Mouse (Mus musculus) left cerebral cortex, postnatal 14 days (tissue): ENCODE data around the gene Utrn. TPM values are rescaled to one million over a fixed set of nuclear protein-coding genes. Genes with fewer than 3 reads are reported as not detected.

Experiments used
- DNase-seq, 2 experiments: peaks; one replicate each; pipeline ENCODE4 v3.0.0; 2021 to 2022; ENCODE audit warnings: low spot score in 2 of 2, mixed read lengths in 1 of 2
- intact Hi-C: fragments of 180-260 bp; cut with DNase I; formaldehyde crosslinking; loops from one replicate; pipeline ENCODE4 v1.15.1; 2025
- total RNA-seq, 2 experiments: library from RNA; stranded (reverse); gene quantifications; 2 replicates each; pipeline ENCODE4 v1.2.3; 2021

The Utrn gene
- total RNA-seq, 2 experiments from 2014 or later, result 47.9 to 50.3 TPM

DNA sequence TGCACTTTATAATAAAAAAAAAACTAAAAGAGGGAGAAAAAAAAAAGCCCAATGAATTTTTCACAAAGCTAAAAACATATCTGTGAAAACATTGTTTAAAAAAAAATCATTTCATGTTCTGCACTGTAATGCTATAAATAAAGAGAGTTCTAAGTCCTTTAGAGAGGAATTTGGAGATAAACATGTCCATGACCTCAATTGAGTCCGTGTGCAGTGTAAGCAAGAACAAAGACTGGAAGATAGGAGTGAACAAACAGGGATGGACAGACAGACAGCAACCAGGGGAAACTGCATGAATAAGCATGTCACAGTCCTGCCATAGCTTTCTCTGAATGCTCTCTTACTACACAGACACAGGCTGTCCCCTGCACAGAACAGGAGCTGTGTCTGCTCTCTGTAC lies 347.1 kb downstream of the Utrn start:
- no peak for DNase-seq
- intact Hi-C loops, result no loop called here

DNA sequence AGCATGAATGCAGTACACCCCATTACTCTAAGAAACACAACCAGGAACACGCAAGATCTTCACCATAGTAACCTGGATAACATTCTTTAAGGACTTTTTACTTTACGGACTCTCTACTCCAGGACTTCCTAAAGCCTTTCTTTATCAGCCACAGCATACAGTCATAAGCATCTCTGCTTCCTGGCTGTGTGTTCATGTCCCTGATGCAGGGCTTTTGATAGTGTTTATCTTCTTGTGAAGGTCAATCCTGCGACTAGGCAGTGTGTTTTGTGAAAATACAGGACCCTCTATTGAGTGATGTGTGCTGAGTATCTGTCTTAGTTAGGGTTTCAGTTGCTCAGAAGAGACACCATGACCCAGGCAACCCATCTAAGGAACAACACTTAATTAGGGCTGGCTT lies 351.0 kb downstream of the Utrn start:
- intact Hi-C loops, result no loop called here
- DNase-seq, result no peak

DNA sequence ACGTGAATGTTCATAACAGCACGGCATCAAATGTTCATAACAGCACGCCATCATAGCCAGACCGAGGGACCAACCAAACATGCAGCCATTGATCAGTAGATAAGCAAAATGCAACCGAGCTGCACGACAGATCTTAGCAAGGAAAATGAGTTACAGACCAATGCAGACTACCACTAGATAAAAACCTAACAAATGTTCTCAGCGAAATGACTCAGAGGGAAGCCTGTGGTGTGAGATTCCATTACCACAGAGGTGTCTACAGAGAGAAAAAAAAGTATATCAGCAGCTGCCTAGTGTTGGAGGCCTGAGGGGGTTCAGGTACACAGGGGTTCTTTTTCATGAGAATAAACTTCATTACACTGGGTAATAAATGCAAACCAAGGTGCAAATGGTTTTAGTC lies 363.6 kb downstream of the Utrn start:
- intact Hi-C loops, result no loop called here
- DNase-seq, result no peak

DNA sequence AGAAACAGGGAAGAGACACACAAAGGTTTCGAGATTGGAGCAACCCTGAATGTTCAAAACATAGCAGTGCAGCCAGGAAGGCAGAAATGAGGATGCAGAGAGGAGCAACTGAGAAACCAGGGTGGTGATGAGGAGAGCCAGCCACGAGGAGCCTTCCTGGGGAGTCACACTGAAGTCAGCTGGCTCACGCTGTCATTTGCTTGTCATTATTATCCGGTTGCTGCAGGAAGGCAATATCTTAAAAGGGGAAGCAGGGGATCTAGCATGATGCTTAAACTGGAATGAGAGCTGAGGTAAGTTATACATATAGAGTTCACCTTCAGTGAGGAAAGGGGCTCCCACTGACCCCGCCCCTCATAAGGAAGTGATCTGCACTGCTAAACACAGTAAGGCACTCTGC lies 368.7 kb downstream of the Utrn start:
- intact Hi-C loops, result no loop called here
- no peak for DNase-seq

DNA sequence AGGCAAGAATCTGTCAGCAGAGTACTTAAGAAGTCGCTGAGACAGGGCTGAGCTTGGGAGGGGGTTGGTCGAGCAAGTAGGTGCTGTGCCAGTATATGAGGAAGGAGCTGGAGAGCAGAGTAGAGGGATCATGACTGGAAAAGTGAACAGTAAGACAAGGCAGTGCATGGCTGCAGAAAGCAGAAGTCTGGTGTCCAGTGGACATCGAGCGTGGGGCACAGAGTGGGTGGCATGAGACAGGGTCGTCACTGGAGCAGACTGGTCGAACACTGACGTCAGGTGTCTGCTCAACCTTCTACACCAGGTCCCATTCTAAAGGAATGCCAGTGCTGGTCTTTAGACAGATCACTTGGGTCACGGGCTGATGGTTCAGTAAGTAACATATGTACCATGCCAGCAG lies 371.6 kb downstream of the Utrn start:
- DNase-seq, result no peak
- intact Hi-C loops, result no loop called here

DNA sequence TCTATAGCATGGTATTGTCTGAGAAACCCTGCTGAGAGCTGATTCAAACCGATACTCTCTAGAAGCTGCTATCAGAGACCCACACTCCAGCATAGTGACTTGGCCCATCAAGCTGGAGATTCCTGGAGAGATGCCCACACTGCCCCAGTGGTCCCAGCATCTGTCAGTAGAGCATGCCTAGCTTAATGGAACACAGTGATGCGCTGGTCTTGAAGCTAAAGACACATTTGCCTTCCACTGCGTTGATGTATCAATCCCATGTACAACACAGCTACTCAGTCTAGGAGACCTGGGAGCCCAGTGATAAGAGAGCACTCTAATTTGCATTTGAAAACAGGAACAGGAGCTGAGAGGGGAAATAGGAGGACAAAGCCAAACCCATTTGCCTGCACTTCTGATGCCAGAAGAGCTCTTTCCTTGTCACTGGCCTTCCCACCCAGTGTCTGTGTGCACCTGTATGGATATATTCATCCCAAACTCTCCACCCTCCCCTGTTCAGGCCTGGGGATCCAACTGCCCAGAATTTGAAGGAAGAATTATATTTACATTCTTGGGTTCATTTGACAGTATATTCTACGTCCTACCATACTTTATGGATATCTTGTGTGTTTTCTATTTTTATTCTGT lies 379.5 kb downstream of the Utrn start:
- intact Hi-C loops, result no loop called here
- DNase-seq, result no peak

DNA sequence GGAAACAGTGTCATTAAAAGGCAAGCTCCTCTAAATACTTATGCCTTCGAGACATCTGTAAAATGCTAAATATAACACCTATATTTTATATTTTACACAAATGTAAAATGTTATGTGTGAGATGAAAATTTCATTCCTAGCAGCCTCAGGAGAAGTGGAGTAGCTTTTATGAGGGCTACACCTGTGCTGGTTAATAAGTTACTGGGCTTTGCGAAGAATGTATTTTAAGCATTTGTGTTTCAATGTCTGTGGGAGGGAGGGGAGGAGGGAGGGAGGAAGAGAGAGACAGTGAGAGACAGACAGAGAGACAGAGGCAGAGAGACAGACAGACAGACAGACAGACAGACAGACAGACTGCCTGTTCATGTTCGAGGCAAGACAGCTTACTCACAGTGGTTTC lies 380.6 kb downstream of the Utrn start:
- no peak for DNase-seq

DNA sequence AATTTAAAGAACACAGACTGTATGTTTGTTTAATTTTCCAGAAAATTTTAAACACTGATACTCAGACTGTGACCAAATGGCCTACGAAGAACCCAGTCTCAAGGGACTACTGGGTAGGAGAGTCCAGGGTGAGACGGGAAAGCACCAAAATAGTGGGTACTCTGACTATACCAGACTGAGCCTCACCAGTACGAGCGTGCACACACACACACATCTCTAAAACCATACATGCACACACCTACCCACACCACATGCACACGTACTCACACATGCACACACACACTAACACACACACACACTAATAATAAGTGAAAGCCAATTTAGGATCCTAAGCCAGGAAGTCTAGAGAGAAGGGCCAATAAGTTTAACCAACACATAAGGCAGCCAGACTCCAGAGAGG lies 381.0 kb downstream of the Utrn start:
- intact Hi-C loops, result no loop called here
- no peak for DNase-seq

More for the DNA sequence above, 380.6 kb downstream of the Utrn start:
- intact Hi-C loops, result no loop called here

DNA sequence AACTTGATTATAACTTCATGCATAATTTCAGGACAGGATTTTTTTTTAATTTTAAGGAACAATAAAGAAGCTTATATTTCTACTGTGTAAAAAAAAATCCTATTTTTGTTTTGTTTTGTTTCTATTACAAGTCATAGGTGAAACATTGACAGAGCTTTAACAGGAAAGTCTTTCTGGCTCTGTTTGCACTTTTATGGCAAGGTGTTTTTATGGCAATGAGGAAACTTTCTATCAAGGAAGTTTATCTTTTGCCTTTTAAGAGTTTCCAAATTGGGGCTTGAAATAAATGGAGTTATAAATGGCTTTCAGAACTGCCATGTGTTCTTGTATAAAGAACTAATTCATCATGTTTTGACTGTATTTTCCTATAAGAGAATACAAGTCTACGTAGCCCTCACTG lies 385.7 kb downstream of the Utrn start:
- intact Hi-C loops, result no loop called here
- DNase-seq, result no peak

DNA sequence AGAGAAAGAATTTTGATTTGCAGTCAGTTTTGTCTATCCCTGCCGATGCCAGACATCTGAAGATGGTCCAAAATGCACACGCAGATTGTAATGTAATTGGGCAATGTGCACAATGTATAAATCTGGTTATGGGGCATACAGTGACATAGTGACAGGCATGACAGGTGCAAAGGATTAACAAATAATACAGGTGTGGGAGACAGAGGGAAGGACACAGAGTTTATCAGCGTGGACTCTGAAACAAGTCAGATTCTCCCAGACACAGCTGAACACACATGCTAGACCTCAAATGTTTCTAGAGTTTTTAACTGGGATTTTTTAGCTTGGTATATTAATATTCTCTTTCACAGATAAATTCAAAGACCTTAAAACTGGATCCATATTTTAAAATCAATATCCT lies 386.2 kb downstream of the Utrn start:
- intact Hi-C loops, result no loop called here

DNA sequence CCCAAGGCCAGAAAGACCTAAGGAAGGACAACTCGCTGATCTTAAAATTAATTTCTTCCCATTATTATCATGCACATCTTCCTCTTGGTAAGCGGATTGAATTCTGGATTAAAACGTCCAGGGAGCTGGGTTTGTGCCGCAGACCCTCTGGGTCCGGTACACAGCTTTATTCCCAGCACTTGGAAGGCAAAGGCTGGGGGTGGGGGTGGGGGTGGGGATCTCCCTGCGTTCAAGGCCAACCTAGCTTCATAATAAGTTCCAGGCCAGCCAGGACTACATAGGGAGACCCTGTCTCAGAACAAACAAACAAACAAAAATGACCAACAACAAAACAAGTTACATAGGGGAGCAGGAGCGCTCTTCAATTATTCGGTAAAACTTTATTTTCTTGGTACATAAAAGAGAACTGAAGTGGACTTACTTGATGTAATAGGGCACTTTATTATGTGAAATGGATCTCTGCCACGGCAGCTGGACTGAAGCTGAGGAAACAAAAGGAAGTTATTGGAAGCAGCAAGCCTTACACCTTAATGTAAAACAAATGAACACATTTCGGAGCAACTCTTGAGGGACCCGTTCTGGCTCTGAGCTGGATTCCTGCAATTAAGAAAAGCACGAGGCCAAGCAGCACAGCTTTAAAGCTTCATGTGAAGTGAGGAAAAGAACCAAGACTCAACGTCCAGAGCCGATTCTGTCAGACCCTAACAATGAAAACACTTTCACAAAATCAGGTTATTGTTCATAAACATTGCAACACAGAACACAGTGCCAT lies 394.1 kb downstream of the Utrn start:
- intact Hi-C loops, result no loop called here
- DNase-seq, result no peak

More for the DNA sequence above, 386.2 kb downstream of the Utrn start:
- DNase-seq, result no peak

DNA sequence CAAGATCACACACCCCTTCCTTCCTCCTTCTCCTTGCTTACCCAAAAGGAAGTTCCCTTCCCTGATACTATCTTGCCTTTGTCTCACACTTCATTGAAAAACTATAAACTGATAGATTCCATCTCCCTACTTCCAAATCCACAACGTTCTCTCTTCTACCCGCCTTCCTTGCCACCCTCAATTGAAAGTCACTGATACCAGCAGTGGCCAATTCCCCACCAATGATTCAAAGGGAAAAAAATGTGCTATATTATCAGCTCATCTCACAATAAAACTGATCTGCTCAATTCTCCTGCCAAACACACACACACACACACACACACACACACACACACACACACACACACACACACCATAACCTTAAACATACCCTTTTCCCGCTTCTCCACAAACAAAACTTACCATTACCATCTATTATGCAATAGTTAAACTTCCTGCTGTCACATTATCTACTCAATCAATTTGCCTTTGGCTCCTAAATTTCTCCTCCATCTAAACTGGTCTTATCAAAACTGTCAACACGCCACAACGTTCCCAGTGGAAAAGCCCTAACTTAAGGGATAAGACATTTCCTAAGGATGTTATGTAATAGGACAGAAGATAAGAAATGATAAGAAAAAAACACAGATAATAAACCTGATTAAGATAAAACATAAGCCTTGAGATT lies 399.6 kb downstream of the Utrn start:
- no peak for DNase-seq
- intact Hi-C loops, result no loop called here

DNA sequence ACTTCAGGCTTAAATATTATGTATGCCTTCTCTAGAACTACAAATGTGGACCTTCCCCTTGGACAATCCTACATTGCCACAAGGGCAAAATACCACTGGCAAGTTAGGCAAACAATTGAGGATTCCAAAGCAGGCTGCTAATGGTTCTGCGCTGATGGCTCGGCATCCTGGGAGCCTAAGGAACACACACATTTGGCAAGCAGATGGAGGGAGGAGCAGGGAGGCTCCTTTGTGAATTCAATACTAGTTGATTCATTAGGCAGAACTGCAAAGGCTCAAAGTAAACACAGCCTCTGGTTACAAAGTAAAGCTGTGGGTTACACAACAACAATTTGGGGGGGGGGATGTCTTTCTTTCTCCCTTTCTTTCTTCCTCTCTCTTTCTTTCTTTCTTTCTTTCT lies 401.6 kb downstream of the Utrn start:
- DNase-seq, result no peak
- intact Hi-C loops, result no loop called here

DNA sequence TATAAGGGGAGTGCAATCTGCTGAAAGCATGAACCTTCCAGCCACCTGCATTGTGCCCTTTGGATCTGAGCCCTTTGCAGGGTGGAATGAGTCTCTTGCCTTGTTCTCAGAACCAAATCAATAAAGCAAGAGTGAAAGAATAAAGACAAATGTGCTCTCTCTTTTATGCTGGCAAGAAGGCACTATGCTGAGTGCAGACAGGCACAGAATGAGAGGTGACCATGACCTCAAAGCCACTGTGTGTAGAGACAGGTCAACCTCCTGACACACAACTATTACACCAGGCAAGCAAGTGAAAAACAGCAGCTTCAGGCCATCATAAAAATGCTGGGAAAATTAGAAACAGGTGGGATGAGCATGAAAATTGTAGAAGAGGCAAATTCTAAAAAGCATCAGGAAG lies 408.2 kb downstream of the Utrn start:
- intact Hi-C loops, result no loop called here
- DNase-seq, result no peak

DNA sequence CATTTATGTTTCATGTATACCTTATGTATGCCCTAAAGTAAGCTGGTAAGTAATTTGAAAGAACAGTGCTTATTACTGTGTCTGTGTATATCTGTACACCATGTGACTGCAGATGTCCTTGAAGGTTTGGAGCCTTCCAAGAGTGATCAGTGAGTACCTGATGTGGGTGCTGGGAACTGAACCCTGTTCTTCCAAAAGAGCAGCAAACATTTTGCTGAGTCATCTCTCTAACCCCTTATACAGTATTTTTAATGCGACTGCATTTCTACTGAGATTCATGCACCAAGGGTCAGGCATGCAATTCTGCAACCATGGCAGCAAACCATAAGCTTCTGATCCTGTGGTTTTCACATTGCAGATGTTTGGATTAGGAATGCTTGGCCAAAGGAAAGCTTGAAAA lies 412.3 kb downstream of the Utrn start:
- intact Hi-C loops, result no loop called here
- no peak for DNase-seq

DNA sequence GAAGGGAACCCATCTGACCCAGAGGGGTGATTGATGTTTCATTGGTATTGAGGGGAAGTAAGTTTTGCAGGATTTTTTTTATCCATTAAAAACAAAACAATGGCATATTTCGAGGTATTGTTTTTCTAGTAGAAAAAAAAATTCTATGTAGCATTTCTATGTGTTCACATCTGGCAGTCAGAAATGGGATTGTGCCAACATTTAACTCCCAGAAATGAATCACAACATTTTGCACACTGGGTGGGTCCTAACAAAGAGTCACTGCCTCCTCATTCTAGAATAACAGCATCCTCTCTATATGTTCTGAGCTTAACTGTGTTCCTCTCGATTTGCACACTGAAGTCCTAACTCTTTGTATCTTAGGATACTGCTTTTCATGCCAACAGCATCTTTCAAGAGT lies 416.5 kb downstream of the Utrn start:
- intact Hi-C loops, result no loop called here
- DNase-seq, result no peak

DNA sequence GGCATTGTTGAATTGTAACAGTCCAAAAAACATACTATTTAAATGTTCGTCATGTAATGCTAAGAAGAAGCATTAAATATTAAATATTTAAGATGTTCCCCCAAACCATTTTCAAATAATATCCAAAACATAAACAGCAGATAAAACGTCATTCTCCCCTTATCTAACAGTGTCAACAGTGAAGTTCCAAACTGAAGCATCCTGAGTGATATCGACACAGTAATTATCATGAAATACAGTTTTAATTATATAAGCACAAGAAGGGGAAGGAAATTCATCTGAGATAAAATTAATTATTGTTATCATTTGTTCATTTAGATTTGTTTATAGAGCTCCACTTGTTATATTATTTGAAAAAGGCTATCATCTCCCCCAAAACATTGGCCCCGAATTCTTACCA lies 425.0 kb downstream of the Utrn start:
- intact Hi-C loops, result no loop called here

DNA sequence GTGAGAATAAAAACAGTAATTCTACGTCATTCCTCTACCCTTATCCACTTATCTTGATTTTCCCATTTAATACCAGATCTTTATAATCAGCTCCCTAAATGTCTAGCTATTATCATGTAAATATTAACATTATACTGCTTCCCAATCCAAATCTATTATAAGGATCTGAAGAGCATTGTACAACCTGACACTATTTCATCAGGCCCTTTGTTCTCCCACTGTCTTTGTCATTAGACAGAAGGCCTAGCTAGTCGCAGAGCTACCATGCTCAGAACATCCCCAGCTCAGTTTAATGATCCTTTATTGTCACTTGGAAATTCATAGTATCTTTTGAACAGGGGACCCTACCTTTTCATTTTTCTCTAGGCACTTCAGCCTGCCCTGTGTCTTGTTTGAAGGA lies 436.0 kb downstream of the Utrn start:
- DNase-seq, result no peak
- intact Hi-C loops, result no loop called here

More for the DNA sequence above, 425.0 kb downstream of the Utrn start:
- DNase-seq, result no peak

DNA sequence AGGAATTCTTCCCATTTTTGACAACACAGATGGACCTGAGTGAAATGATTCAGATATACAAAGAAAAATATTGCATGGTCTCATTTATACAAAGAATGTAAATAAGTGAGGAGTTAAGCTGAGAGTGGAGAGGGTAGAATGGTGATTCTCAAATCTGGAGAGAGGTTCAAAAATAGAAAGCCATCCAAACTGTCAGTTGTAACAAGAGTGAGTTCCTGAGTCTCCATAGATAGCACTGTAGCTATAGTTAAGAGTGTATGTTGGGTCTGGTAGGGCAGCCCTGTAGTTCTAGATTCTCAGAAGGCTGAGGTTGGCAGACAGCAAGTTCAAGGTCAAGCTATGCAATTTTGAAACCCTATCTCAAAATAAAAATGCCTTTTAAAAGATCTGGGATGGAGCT lies 438.8 kb downstream of the Utrn start:
- intact Hi-C loops, result no loop called here

DNA sequence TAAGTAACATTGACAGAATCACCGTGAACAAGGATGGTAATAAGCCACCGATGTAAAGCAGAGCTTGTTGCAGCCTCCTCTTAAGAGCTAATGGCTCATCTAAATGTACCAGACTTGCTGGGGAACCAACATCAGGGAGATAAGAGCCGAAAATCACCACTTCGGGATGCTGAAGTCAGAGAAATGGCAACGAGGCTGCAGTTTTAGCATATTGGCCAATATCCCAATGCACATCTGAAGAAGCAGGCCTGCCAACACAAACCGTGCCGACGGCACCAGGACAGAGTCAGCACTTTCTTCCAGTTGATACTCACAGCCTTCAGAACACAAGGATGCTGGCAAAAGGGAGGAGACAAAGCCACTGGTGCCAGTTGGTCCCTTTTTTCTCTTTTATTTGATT lies 442.3 kb downstream of the Utrn start:
- intact Hi-C loops, result no loop called here
- DNase-seq, result peak; percentile 7 to 22

More for the DNA sequence above, 438.8 kb downstream of the Utrn start:
- DNase-seq, result no peak

DNA sequence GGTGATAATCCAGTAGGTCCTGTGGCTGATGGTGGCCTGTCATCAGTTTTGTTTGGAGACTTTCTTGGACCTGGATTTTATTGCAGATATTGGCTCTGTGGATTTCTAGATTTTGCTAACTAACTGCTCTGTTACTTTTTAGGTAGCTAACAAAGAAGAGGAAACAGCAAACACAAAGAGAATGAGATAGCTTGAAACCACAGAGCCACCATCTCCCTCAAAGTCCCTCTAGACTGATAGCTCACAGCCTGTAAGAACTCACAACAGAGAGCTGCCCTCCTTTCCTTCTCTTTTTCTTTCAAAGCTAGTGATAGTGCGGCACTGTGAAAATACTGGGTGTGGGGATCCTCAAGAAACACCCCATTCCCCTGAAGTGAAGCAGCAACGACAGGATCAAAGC lies 444.2 kb downstream of the Utrn start:
- intact Hi-C loops, result no loop called here
- no peak for DNase-seq
